Mouse (Mus musculus) limb, embryonic 12.5 days (tissue): Measurements from ENCODE around the gene Hesx1. TPM values are rescaled to one million over a fixed set of nuclear protein-coding genes. Genes with fewer than 3 reads are reported as not detected.

Experiments used
- polyA plus RNA-seq: library from polyadenylated mRNA; unstranded; fragments of >200 nt; fragmentation: Nextera tagmentation; extraction: Ambion mirVana; gene quantifications from 2 replicates; pipeline ENCODE4 v1.2.1, GENCODE M21; 2016

Gene Hesx1
- polyA plus RNA-seq, 1 experiment from 2014 or later, result not detected

Other genes with a start within 250 kb of the Hesx1 start
- gene Asb14, start 99.9 kb upstream of the Hesx1 start, polyA plus RNA-seq, result 0.18 TPM in 1 of 2 replicates, not detected in the other
- gene Appl1, start 23.2 kb upstream of the Hesx1 start, polyA plus RNA-seq, result 45.7 and 47.5 TPM in 2 replicates
- 13.5 and 15.5 TPM in 2 replicates for gene Il17rd, start 44.5 kb downstream of the Hesx1 start, polyA plus RNA-seq
- 26.6 and 27.4 TPM in 2 replicates for gene Arhgef3, start 120.5 kb downstream of the Hesx1 start, polyA plus RNA-seq